Mouse (Mus musculus): ENCODE measurements around the gene Rab11fip3. TPM values are rescaled to one million over a fixed set of nuclear protein-coding genes. Genes with fewer than 3 reads are reported as not detected.

The Rab11fip3 gene
- polyA plus RNA-seq (2012; rRNA removed) = 14.1 and 15.5 TPM in 2 replicates

GRCm38 (mm10) chr17:26068831-26069739, at the start of gene Rab11fip3:
Rab11fip3 (minus strand) TSS chr17:26069555.

GRCm38 (mm10) chr17:26113181-26113948, 44.0 kb upstream of the Rab11fip3 start, which contains the start of gene Tmem8:
Tmem8 (plus strand) TSS chr17:26113299.

GRCm38 (mm10) chr17:26095121-26095740, 25.9 kb upstream of the Rab11fip3 start, which contains the start of gene Nme4:
Nme4 (minus strand) TSS chr17:26095602.

GRCm38 (mm10) chr17:26089905-26090632, 20.7 kb upstream of the Rab11fip3 start, which contains the start of gene Decr2:
Decr2 (minus strand) TSS chr17:26090337.

GRCm38 (mm10) chr17:25985306-25986294, 83.8 kb downstream of the Rab11fip3 start, which contains the start of gene Capn15:
Capn15 (minus strand) TSS chr17:25985796.

GRCm38 (mm10) chr17:25951803-25952623, 117.3 kb downstream of the Rab11fip3 start, which contains the start of gene A930017K11Rik:
A930017K11Rik (minus strand) TSS chr17:25952565.

GRCm38 (mm10) chr17:25944366-25945163, 124.8 kb downstream of the Rab11fip3 start, which contains the start of the genes Pigq and Nhlrc4:
Pigq (minus strand) TSS chr17:25944936.
Nhlrc4 (minus strand) TSS chr17:25944961.

Other genes with a start within 250 kb of the Rab11fip3 start
- gene Wdr24, start 245.9 kb downstream of the Rab11fip3 start, polyA plus RNA-seq (2012; rRNA removed) = 16.1 and 17.1 TPM in 2 replicates
- 42.8 and 51.7 TPM in 2 replicates for gene Jmjd8, start 240.7 kb downstream of the Rab11fip3 start, polyA plus RNA-seq (2012; rRNA removed)
- 80.7 and 84.9 TPM in 2 replicates for gene Stub1, start 236.2 kb downstream of the Rab11fip3 start, polyA plus RNA-seq (2012; rRNA removed)
- 23.2 and 35.2 TPM in 2 replicates for gene Rhbdl1, start 232.3 kb downstream of the Rab11fip3 start, polyA plus RNA-seq (2012; rRNA removed)
- gene Gm20683, start 227.8 kb downstream of the Rab11fip3 start, polyA plus RNA-seq (2012; rRNA removed) = 51.3 and 66.3 TPM in 2 replicates
- 46.7 and 73.7 TPM in 2 replicates for gene Rhot2, start 224.7 kb downstream of the Rab11fip3 start, polyA plus RNA-seq (2012; rRNA removed)
- gene Wdr90, start 208.1 kb downstream of the Rab11fip3 start, polyA plus RNA-seq (2012; rRNA removed) = 15.9 and 22.1 TPM in 2 replicates
- 114 and 227 TPM in 2 replicates for gene Mcrip2, start 200.8 kb downstream of the Rab11fip3 start, polyA plus RNA-seq (2012; rRNA removed)
- 87.6 and 135 TPM in 2 replicates for gene Mettl26, start 194.5 kb downstream of the Rab11fip3 start, polyA plus RNA-seq (2012; rRNA removed)
- gene Wfikkn1, start 188.7 kb downstream of the Rab11fip3 start, polyA plus RNA-seq (2012; rRNA removed) = 2.3 and 2.7 TPM in 2 replicates
- gene Rab40c, start 149.8 kb downstream of the Rab11fip3 start, polyA plus RNA-seq (2012; rRNA removed) = 32.5 and 35.9 TPM in 2 replicates
- gene Pigq, start 124.6 kb downstream of the Rab11fip3 start, polyA plus RNA-seq (2012; rRNA removed) = 54.4 and 60.1 TPM in 2 replicates
- 0.06 TPM in 1 of 2 replicates, not detected in the other for gene Nhlrc4, start 124.6 kb downstream of the Rab11fip3 start, polyA plus RNA-seq (2012; rRNA removed)
- 0.09 TPM in 1 of 2 replicates, not detected in the other for gene A930017K11Rik, start 117.0 kb downstream of the Rab11fip3 start, polyA plus RNA-seq (2012; rRNA removed)
- gene Capn15, start 83.8 kb downstream of the Rab11fip3 start, polyA plus RNA-seq (2012; rRNA removed) = 31.3 and 34.1 TPM in 2 replicates
- gene Decr2, start 20.8 kb upstream of the Rab11fip3 start, polyA plus RNA-seq (2012; rRNA removed) = 5.6 and 7.4 TPM in 2 replicates
- gene Nme4, start 26.0 kb upstream of the Rab11fip3 start, polyA plus RNA-seq (2012; rRNA removed) = 8.3 and 8.5 TPM in 2 replicates
- gene Tmem8, start 43.7 kb upstream of the Rab11fip3 start, polyA plus RNA-seq (2012; rRNA removed) = 135 and 158 TPM in 2 replicates
- 44.7 and 53.8 TPM in 2 replicates for gene Mrpl28, start 53.9 kb upstream of the Rab11fip3 start, polyA plus RNA-seq (2012; rRNA removed)
- gene Axin1, start 69.1 kb upstream of the Rab11fip3 start, polyA plus RNA-seq (2012; rRNA removed) = 7.6 and 7.9 TPM in 2 replicates
- 91.3 and 169 TPM in 2 replicates for gene Pdia2, start 129.5 kb upstream of the Rab11fip3 start, polyA plus RNA-seq (2012; rRNA removed)
- gene Rgs11, start 133.4 kb upstream of the Rab11fip3 start, polyA plus RNA-seq (2012; rRNA removed) = 58.1 and 61.3 TPM in 2 replicates
- gene Arhgdig, start 138.2 kb upstream of the Rab11fip3 start, polyA plus RNA-seq (2012; rRNA removed) = 69.9 and 87.1 TPM in 2 replicates
- 70.3 and 81.2 TPM in 2 replicates for gene Fam234a, start 174.7 kb upstream of the Rab11fip3 start, polyA plus RNA-seq (2012; rRNA removed)
- gene Luc7l, start 183.3 kb upstream of the Rab11fip3 start, polyA plus RNA-seq (2012; rRNA removed) = 6.8 and 6.9 TPM in 2 replicates